Mouse (Mus musculus) erythroblast, adult 5-6 weeks (primary cell): ENCODE data around the gene Sap18. TPM values are rescaled to one million over a fixed set of nuclear protein-coding genes. Genes with fewer than 3 reads are reported as not detected.
"Not testable (repeated sequence)": the region's sequence is repeated elsewhere in the genome, so short reads cannot be mapped to it uniquely, and the experiment has no call there.

Experiments
- ATAC-seq: replicated peaks from 2 replicates; pipeline ENCODE4 v1.8.0; 2016; ENCODE audit warnings: moderate number of reproducible peaks, mild to moderate bottlenecking, moderate TSS enrichment, inconsistent platforms; ENCODE audit not compliant: poor library complexity, low FRiP score, severe bottlenecking
- total RNA-seq, 2 experiments: library from RNA; stranded (forward) in 1 of 2; stranded (reverse) in 1 of 2; fragments of 150-400 nt in 1 of 2; fragments of 200-764, 138-1000 nt in 1 of 2; gene quantifications; 2 replicates each; pipeline versions ENCODE4 v1.2.3 to v1.2.4; 2015 to 2017; ENCODE audit warnings: low replicate concordance in 2 of 2

The Sap18 gene
- total RNA-seq, 2 experiments from 2014 or later: 4.3 to 47.8 TPM

DNA sequence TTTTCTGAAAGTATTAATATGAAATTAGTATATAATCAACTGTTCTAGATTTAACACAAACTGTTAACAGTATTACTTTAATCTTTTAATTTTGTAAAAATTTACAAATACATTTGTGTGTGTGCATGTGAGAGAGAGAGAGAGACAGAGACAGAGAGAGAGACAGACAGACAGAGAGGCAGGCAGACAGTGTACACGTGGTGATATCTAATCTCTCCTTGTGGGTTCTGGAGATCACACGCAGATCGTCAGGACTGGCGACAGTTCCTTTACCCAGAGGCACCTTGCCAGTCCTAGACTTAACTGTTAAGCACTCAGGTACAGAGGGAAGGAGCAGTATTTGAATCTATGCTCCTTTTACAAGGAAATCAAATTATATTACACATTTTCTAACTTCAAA, 22.9 kb downstream of the Sap18 start:
- no peak for ATAC-seq

- peak; percentile 90 for ATAC-seq
Observed at GRCm38 (mm10) chr14:57825788-57826751, 28.1 kb downstream of the Sap18 start, which contains the start of the genes Ska3 and Mrpl57. Gene Ska3, minus strand, starts transcription at chr14:57826185. Gene Mrpl57, plus strand, starts transcription at chr14:57826234.

GRCm38 (mm10) chr14:57827284-57827683, 29.3 kb downstream of the Sap18 start:
- ATAC-seq: no peak

- no peak for ATAC-seq
Observed at GRCm38 (mm10) chr14:57833526-57833925, 35.5 kb downstream of the Sap18 start.

- ATAC-seq: no peak
Observed at GRCm38 (mm10) chr14:57835157-57835556, 37.2 kb downstream of the Sap18 start.

GRCm38 (mm10) chr14:57844535-57844934, 46.6 kb downstream of the Sap18 start:
- ATAC-seq: peak; percentile 77

DNA sequence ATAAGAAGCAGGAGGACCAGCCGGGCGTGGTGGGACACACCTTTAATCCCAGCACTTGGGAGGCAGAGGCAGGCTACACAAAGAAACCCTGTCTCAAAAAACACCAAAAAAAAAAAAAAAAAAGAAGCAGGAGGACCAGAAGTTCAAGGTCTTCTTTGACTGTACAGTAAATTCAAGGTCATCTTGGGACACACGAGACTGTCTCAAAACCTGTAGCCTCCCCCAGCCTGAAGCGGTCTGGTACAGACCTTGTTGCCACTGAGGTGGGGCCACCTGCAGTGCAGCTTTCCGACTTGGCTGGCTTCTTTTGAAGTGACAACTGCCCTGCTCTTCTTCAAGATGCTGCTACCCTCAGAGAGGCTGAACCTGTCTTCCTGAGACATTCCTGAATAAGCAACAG, 50.1 kb downstream of the Sap18 start:
- ATAC-seq: not testable (repeated sequence)

DNA sequence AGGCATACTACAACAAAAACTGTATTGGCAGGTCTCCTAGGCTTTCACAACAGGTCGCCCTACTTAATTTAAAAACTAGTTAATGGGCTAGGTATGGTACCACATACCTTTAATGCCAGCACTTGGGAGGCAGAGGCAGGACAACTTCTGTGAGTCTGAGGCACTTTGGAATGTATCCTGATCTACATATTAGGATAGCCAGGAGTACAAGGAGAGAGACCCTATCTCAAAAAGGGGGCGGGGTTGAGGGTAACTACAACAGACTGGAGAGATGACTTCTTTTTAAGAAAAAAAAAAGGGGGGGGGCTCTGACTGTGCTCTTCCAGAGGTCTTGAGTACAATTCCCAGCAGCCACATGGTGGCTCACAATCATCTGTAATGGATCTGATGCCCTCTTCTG, 50.7 kb downstream of the Sap18 start:
- ATAC-seq: no peak

DNA sequence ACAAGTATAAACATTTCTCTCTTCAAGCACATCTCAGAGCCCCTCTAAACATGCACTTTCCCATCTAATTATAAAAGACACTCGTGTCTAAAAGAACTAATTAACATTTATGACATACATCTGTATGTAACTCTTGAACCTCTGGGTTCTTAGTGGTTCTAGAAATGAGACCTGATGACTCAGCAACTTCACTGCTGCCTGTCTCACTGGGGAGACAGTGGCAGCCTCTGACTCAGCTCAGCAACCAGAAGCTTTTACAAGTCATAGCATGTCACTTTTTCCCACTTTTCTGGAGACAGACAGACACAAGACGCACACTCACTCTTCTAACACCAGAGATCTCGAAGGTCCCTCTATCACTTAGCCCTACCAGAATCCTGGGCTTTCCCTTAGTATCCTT, 52.4 kb downstream of the Sap18 start:
- ATAC-seq: peak; percentile 72

GRCm38 (mm10) chr14:57852961-57853360, 55.0 kb downstream of the Sap18 start:
- ATAC-seq: no peak

GRCm38 (mm10) chr14:57856037-57856436, 58.1 kb downstream of the Sap18 start:
- not testable (repeated sequence) for ATAC-seq

Other genes starting within 250 kb of the Sap18 start
- gene Eef1akmt1, start 226.6 kb upstream of the Sap18 start, total RNA-seq (2015; ENCODE audit: low replicate concordance): 4.6 and 8.5 TPM in 2 replicates
- 3.2 and 7.7 TPM in 2 replicates for gene Eef1akmt1, start 226.6 kb upstream of the Sap18 start, total RNA-seq (2017; ENCODE audit: low replicate concordance)
- gene Xpo4, start 132.8 kb upstream of the Sap18 start, total RNA-seq (2015; ENCODE audit: low replicate concordance): 13.1 and 15.7 TPM in 2 replicates
- 26.1 and 51.7 TPM in 2 replicates for gene Xpo4, start 132.8 kb upstream of the Sap18 start, total RNA-seq (2017; ENCODE audit: low replicate concordance)
- not detected in 2 replicates for gene Gm49361, start 52.1 kb upstream of the Sap18 start, total RNA-seq (2015; ENCODE audit: low replicate concordance)
- gene Gm49361, start 52.1 kb upstream of the Sap18 start, total RNA-seq (2017; ENCODE audit: low replicate concordance): not detected in 2 replicates
- 6.3 and 7.9 TPM in 2 replicates for gene Lats2, start 39.8 kb upstream of the Sap18 start, total RNA-seq (2015; ENCODE audit: low replicate concordance)
- 9.9 and 16.0 TPM in 2 replicates for gene Lats2, start 39.8 kb upstream of the Sap18 start, total RNA-seq (2017; ENCODE audit: low replicate concordance)
- gene Ska3, start 28.0 kb downstream of the Sap18 start, total RNA-seq (2015; ENCODE audit: low replicate concordance): 10.4 and 16.7 TPM in 2 replicates
- gene Ska3, start 28.0 kb downstream of the Sap18 start, total RNA-seq (2017; ENCODE audit: low replicate concordance): 8.9 and 16.1 TPM in 2 replicates
- 4.0 and 15.5 TPM in 2 replicates for gene Mrpl57, start 28.1 kb downstream of the Sap18 start, total RNA-seq (2015; ENCODE audit: low replicate concordance)
- gene Mrpl57, start 28.1 kb downstream of the Sap18 start, total RNA-seq (2017; ENCODE audit: low replicate concordance): 5.3 and 10.4 TPM in 2 replicates
- gene Zdhhc20, start 92.1 kb downstream of the Sap18 start, total RNA-seq (2015; ENCODE audit: low replicate concordance): 11.3 and 12.5 TPM in 2 replicates
- gene Zdhhc20, start 92.1 kb downstream of the Sap18 start, total RNA-seq (2017; ENCODE audit: low replicate concordance): 8.6 and 10.7 TPM in 2 replicates
- 13.8 and 15.7 TPM in 2 replicates for gene Micu2, start 201.1 kb downstream of the Sap18 start, total RNA-seq (2015; ENCODE audit: low replicate concordance)
- gene Micu2, start 201.1 kb downstream of the Sap18 start, total RNA-seq (2017; ENCODE audit: low replicate concordance): 38.3 and 41.3 TPM in 2 replicates